Mouse (Mus musculus): ENCODE results near the gene Lilra6.
"Not testable (repeated sequence)": the region's sequence is repeated elsewhere in the genome, so short reads cannot be mapped to it uniquely, and the experiment has no call there.

Lilra6 gene

DNA sequence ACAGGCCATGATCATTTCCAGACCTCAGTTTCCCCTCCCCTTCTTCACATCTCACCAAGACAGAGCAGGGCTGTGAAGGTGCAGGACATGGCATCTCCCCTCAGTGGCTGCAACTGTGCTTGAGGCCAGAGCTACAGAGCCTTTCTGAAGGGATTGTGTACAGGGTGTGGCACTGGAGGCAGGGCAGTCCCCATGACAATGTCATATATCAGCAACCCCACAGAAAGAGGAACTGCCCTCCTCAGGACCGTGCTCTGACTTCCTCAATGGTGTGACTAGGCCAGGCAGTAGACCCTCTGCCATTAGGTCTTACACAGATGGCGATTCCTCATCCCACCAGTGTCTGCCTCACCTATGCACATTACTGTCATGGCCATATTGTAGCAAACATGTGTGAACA is at the start of gene Lilra6:
Gene Lilra6 (minus strand): TSS at position 117 of the 400 bp plus-strand sequence.
- DNase-seq = not testable (repeated sequence)

GRCm38 (mm10) chr7:3962017-3962416 is 46.7 kb upstream of the Lilra6 start:
- DNase-seq = no peak

GRCm38 (mm10) chr7:3957387-3957786 is 42.1 kb upstream of the Lilra6 start:
- no peak for DNase-seq

GRCm38 (mm10) chr7:3949159-3949558 is 33.9 kb upstream of the Lilra6 start:
- DNase-seq = no peak

- DNase-seq = no peak
Measured at GRCm38 (mm10) chr7:3948223-3948622, 32.9 kb upstream of the Lilra6 start.

GRCm38 (mm10) chr7:3946117-3946516 is 30.8 kb upstream of the Lilra6 start:
- no peak for DNase-seq

- no peak for DNase-seq
Measured at GRCm38 (mm10) chr7:3940915-3941314, 25.6 kb upstream of the Lilra6 start.

DNA sequence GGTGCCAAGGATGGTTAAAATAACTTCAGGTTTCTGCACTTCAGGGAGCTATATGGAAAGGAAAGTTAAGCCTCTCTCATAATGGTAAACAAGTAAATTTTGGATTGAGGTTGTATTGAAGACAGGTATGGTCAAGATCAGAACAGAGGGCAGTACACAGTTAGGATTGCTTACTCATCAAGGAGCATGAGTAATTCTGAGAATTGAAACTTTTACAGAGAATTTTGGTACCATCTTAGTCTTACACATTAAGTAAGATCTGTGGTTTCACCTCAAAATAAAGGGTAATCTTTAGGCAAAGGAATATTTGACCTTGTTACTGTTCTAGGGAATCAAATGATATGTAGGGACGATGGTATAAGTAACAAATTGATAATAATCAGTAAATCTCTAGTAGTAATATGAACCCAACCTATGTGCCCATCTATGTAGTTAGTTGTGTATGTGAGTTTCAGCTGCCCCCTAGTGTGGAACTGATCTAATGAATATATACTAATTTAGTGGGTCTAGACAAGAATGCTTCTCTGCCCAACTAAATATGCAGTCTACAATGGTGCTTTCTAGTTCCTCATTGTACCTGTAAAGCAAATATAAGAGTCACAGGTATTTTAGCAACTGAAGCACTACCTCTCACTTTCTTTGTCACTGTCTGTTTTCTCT is 24.7 kb upstream of the Lilra6 start:
- DNase-seq = no peak

GRCm38 (mm10) chr7:3935473-3935872 is 20.2 kb upstream of the Lilra6 start:
- not testable (repeated sequence) for DNase-seq

DNA sequence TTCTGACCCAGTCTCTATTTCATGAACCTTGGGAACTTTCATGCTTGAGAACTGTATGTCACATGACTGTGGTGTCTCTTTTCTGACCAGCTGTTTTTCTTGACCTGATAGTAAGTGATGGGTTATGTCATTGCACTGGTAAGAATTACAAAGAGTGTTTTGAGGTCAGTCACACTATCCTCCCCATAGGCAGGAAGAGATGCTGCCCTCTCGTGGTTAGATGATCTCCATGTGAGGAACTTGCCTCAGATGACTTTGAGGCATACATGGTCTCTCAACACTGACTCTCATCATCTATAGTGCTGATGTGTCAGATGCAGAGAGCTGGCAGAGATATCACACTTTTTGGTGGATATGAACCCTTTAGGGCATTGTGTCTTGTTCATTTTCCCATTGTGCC is 11.6 kb downstream of the Lilra6 start:
- no peak for DNase-seq

GRCm38 (mm10) chr7:3898036-3898590 is 17.2 kb downstream of the Lilra6 start, which contains the start of gene Gm14548:
TSS of gene Gm14548 (minus strand) at chr7:3898120.
- DNase-seq = not testable (repeated sequence)

DNA sequence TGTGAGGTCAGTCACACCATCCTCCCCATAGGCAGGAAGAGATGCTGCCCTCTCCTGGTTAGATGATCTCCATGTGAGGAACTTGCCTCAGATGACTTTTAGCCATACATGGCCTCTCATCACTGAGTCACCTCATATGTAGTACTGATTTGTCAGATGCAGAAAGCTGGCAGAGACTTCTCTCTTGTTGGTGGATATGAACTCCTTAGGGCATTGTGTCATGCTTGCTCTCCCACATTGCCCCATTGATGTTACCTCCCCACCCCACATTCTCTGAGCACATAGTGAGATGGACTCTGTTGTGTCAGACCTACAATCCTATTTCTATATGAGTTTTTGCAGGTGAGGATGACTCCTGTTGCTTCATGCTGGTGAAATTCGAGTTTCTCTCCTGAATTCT is 40.3 kb downstream of the Lilra6 start:
- not testable (repeated sequence) for DNase-seq

Data from layer of hippocampus, adult 9-11 months (tissue).